Mouse (Mus musculus) forebrain, embryonic 12.5 days (tissue): ENCODE data around the gene Rhbdf2. TPM values are rescaled to one million over a fixed set of nuclear protein-coding genes. Genes with fewer than 3 reads are reported as not detected.

Experiments
- ATAC-seq: fragments of 200-750 bp; cut with Nextera tagmentation; 2 replicates; pipeline ENCODE4 v1.8.0; 2017; ENCODE audit warnings: moderate TSS enrichment; ENCODE audit not compliant: low FRiP score
- H3K27ac ChIP-seq: fragments of 300-500 bp; sonication (generic); 2 replicates; pipeline ENCODE4 v1.5.1; 2016; ENCODE audit warnings: mild to moderate bottlenecking
- H3K27me3 ChIP-seq: fragments of 300-500 bp; sonication (generic); 2 replicates; pipeline ENCODE4 v1.6.1; 2016; ENCODE audit warnings: mild to moderate bottlenecking
- H3K36me3 ChIP-seq: fragments of 300-500 bp; sonication (generic); replicated peaks from 2 replicates; pipeline ENCODE4 v1.6.1; 2016; ENCODE audit warnings: mild to moderate bottlenecking
- H3K4me1 ChIP-seq: fragments of 300-500 bp; sonication (generic); 2 replicates; pipeline ENCODE4 v1.6.1; 2016
- H3K4me2 ChIP-seq: fragments of 300-500 bp; sonication (generic); 2 replicates; pipeline ENCODE4 v1.6.1; 2016; ENCODE audit warnings: mild to moderate bottlenecking, moderate library complexity
- H3K4me3 ChIP-seq: fragments of 300-500 bp; sonication (generic); replicated peaks from 2 replicates; pipeline ENCODE4 v1.5.1; 2016; ENCODE audit warnings: mild to moderate bottlenecking
- H3K9ac ChIP-seq: fragments of 300-500 bp; sonication (generic); 2 replicates; pipeline ENCODE4 v1.6.1; 2016; ENCODE audit warnings: mild to moderate bottlenecking
- H3K9me3 ChIP-seq: fragments of 300-500 bp; sonication (generic); 2 replicates; pipeline ENCODE4 v1.6.1; 2016
- WGBS: fragments of 180-500 bp; shearing (Covaris S2); methylation state at CpG from one replicate; pipeline ENCODE4 v1.1.7; 2016; 5-methylcytosine and 5-hydroxymethylcytosine counted together
- polyA plus RNA-seq: library from polyadenylated mRNA; unstranded; fragments of >200 nt; fragmentation: Nextera tagmentation; extraction: Ambion mirVana; gene quantifications from 2 replicates; pipeline ENCODE4 v1.2.1, GENCODE M21; 2016

Rhbdf2 gene
- polyA plus RNA-seq, 1 experiment from 2014 or later, result 1.9 TPM

GRCm38 (mm10) chr11:116604097-116604496 is 22.7 kb downstream of the Rhbdf2 start:
- Histone ChIP-seq H3K27ac (no peak overlapping the region), H3K9me3 (no peaks in the 10 kb centered on the region), H3K9ac (no peak overlapping the region), H3K4me2 (no peak overlapping the region), H3K36me3 (no peaks in the 10 kb centered on the region), H3K4me1 (no peaks in the 10 kb centered on the region), H3K27me3 (no peaks in the 10 kb centered on the region), H3K4me3 (no peak overlapping the region)
- WGBS, result 90% methylated on average over 12 of the region's 12 CpGs
- no peak for ATAC-seq

- no peak overlapping the region for H3K27ac ChIP-seq
- H3K27me3 ChIP-seq, result no peaks in the 10 kb centered on the region
- 90% methylated on average over 10 of the region's 10 CpGs for WGBS
- H3K36me3 ChIP-seq, result no peaks in the 10 kb centered on the region
- H3K4me2 ChIP-seq, result no peak overlapping the region
- no peak overlapping the region for H3K4me3 ChIP-seq
- no peak for ATAC-seq
- H3K9me3 ChIP-seq, result no peaks in the 10 kb centered on the region
- H3K9ac ChIP-seq, result no peak overlapping the region
- no peaks in the 10 kb centered on the region for H3K4me1 ChIP-seq
Measured at GRCm38 (mm10) chr11:116603339-116603738, 23.5 kb downstream of the Rhbdf2 start.

GRCm38 (mm10) chr11:116602043-116602442 is 24.8 kb downstream of the Rhbdf2 start:
- no peak overlapping the region for H3K9ac ChIP-seq
- H3K4me1 ChIP-seq, result no peaks in the 10 kb centered on the region
- no peak overlapping the region for H3K4me2 ChIP-seq
- WGBS, result 94% methylated on average over 8 of the region's 8 CpGs
- ATAC-seq, result no peak
- no peaks in the 10 kb centered on the region for H3K36me3 ChIP-seq
- H3K27me3 ChIP-seq, result no peaks in the 10 kb centered on the region
- H3K27ac ChIP-seq, result no peak overlapping the region; the same call in 1 of the 2 replicates
- H3K9me3 ChIP-seq, result no peaks in the 10 kb centered on the region
- no peak overlapping the region for H3K4me3 ChIP-seq

GRCm38 (mm10) chr11:116601166-116601565 is 25.7 kb downstream of the Rhbdf2 start:
- Histone ChIP-seq H3K4me3 (no peak overlapping the region), H3K4me1 (no peaks in the 10 kb centered on the region), H3K4me2 (no peak overlapping the region), H3K27me3 (no peaks in the 10 kb centered on the region), H3K9ac (no peak overlapping the region), H3K36me3 (no peaks in the 10 kb centered on the region), H3K9me3 (no peaks in the 10 kb centered on the region), H3K27ac (no peak overlapping the region)
- ATAC-seq, result no peak
- WGBS, result 91% methylated on average over 8 of the region's 8 CpGs

GRCm38 (mm10) chr11:116599230-116599629 is 27.6 kb downstream of the Rhbdf2 start:
- H3K9ac ChIP-seq, result no peak overlapping the region
- H3K4me2 ChIP-seq, result no peak overlapping the region
- H3K27me3 ChIP-seq, result no peaks in the 10 kb centered on the region
- no peak overlapping the region for H3K27ac ChIP-seq
- 92% methylated on average over 15 of the region's 15 CpGs for WGBS
- no peaks in the 10 kb centered on the region for H3K36me3 ChIP-seq
- H3K4me1 ChIP-seq, result no peaks in the 10 kb centered on the region
- no peaks in the 10 kb centered on the region for H3K9me3 ChIP-seq
- no peak for ATAC-seq
- no peak overlapping the region for H3K4me3 ChIP-seq

GRCm38 (mm10) chr11:116598193-116598592 is 28.6 kb downstream of the Rhbdf2 start:
- WGBS, result 84% methylated on average over 8 of the region's 8 CpGs
- no peak overlapping the region for H3K27ac ChIP-seq

GRCm38 (mm10) chr11:116596766-116597165 is 30.1 kb downstream of the Rhbdf2 start:
- H3K9ac ChIP-seq, result no peak overlapping the region
- H3K4me3 ChIP-seq, result no peak overlapping the region
- H3K9me3 ChIP-seq, result no peaks in the 10 kb centered on the region
- no peak for ATAC-seq
- H3K27me3 ChIP-seq, result no peaks in the 10 kb centered on the region
- no peak overlapping the region for H3K27ac ChIP-seq
- 87% methylated on average over 19 of the region's 19 CpGs for WGBS
- H3K36me3 ChIP-seq, result no peaks in the 10 kb centered on the region
- peaks cover 11% of the 10 kb centered on the region; the same call in 1 of the 2 replicates for H3K4me1 ChIP-seq
- H3K4me2 ChIP-seq, result no peak overlapping the region

More at GRCm38 (mm10) chr11:116598193-116598592, 28.6 kb downstream of the Rhbdf2 start:
- H3K4me2 ChIP-seq, result no peak overlapping the region
- H3K36me3 ChIP-seq, result no peaks in the 10 kb centered on the region
- H3K4me3 ChIP-seq, result no peak overlapping the region
- no peak for ATAC-seq
- no peaks in the 10 kb centered on the region for H3K9me3 ChIP-seq
- H3K9ac ChIP-seq, result no peak overlapping the region
- H3K27me3 ChIP-seq, result no peaks in the 10 kb centered on the region
- peaks cover 3% of the 10 kb centered on the region; the same call in 1 of the 2 replicates for H3K4me1 ChIP-seq

GRCm38 (mm10) chr11:116593345-116593744 is 33.5 kb downstream of the Rhbdf2 start:
- Histone ChIP-seq H3K27me3 (peaks cover 7% of the 10 kb centered on the region), H3K27ac (no peak overlapping the region), H3K4me2 (no peak overlapping the region), H3K9me3 (no peaks in the 10 kb centered on the region), H3K36me3 (no peaks in the 10 kb centered on the region), H3K9ac (no peak overlapping the region), H3K4me1 (peaks cover 18% of the 10 kb centered on the region), H3K4me3 (no peak overlapping the region)
- ATAC-seq, result no peak
- WGBS, result 60% methylated on average over 4 of the region's 4 CpGs

GRCm38 (mm10) chr11:116592428-116592827 is 34.4 kb downstream of the Rhbdf2 start:
- peak; percentile 83 for ATAC-seq
- no peaks in the 10 kb centered on the region for H3K9me3 ChIP-seq
- no peaks in the 10 kb centered on the region for H3K36me3 ChIP-seq
- H3K27me3 ChIP-seq, result peaks cover 11% of the 10 kb centered on the region
- H3K4me2 ChIP-seq, result no peak overlapping the region
- peaks cover 18% of the 10 kb centered on the region for H3K4me1 ChIP-seq
- H3K4me3 ChIP-seq, result no peak overlapping the region
- H3K27ac ChIP-seq, result peak overlapping the region; percentile 64
- H3K9ac ChIP-seq, result no peak overlapping the region

GRCm38 (mm10) chr11:116591621-116592020 is 35.2 kb downstream of the Rhbdf2 start:
- no peak for ATAC-seq

GRCm38 (mm10) chr11:116589574-116589973 is 37.2 kb downstream of the Rhbdf2 start:
- H3K9ac ChIP-seq, result no peak overlapping the region
- no peak overlapping the region for H3K4me3 ChIP-seq
- 64% methylated on average over 8 of the region's 8 CpGs for WGBS
- H3K4me2 ChIP-seq, result no peak overlapping the region
- no peaks in the 10 kb centered on the region for H3K9me3 ChIP-seq
- no peaks in the 10 kb centered on the region for H3K36me3 ChIP-seq
- H3K27ac ChIP-seq, result peak overlapping the region; percentile 50; the same call in 1 of the 2 replicates
- peaks cover 18% of the 10 kb centered on the region for H3K4me1 ChIP-seq
- H3K27me3 ChIP-seq, result peaks cover 15% of the 10 kb centered on the region
- ATAC-seq, result no peak

More at GRCm38 (mm10) chr11:116591621-116592020, 35.2 kb downstream of the Rhbdf2 start:
- H3K9ac ChIP-seq, result no peak overlapping the region
- H3K4me3 ChIP-seq, result no peak overlapping the region
- H3K9me3 ChIP-seq, result no peaks in the 10 kb centered on the region
- H3K4me1 ChIP-seq, result peaks cover 18% of the 10 kb centered on the region
- peaks cover 11% of the 10 kb centered on the region for H3K27me3 ChIP-seq
- 84% methylated on average over 4 of the region's 4 CpGs for WGBS
- H3K4me2 ChIP-seq, result no peak overlapping the region
- H3K36me3 ChIP-seq, result no peaks in the 10 kb centered on the region
- H3K27ac ChIP-seq, result no peak overlapping the region

- Histone ChIP-seq H3K4me1 (peaks cover 18% of the 10 kb centered on the region), H3K9ac (no peak overlapping the region), H3K4me3 (no peak overlapping the region), H3K27ac (peak overlapping the region; percentile 50), H3K4me2 (no peak overlapping the region), H3K27me3 (peaks cover 15% of the 10 kb centered on the region), H3K36me3 (no peaks in the 10 kb centered on the region), H3K9me3 (no peaks in the 10 kb centered on the region)
- WGBS, result 38% methylated on average over 14 of the region's 14 CpGs
- no peak for ATAC-seq
Measured at GRCm38 (mm10) chr11:116589020-116589531, 37.7 kb downstream of the Rhbdf2 start.
